Mouse (Mus musculus): ENCODE results near the gene Fam89a. TPM values are rescaled to one million over a fixed set of nuclear protein-coding genes. Genes with fewer than 3 reads are reported as not detected.

Fam89a gene
- total RNA-seq (2014; rRNA removed; ENCODE audit: low replicate concordance), result not detected in 2 replicates
- polyA plus RNA-seq (2015; fragmentation: Nextera tagmentation; extraction: Ambion mirVana), result 0.89 and 1.1 TPM in 2 replicates

DNA sequence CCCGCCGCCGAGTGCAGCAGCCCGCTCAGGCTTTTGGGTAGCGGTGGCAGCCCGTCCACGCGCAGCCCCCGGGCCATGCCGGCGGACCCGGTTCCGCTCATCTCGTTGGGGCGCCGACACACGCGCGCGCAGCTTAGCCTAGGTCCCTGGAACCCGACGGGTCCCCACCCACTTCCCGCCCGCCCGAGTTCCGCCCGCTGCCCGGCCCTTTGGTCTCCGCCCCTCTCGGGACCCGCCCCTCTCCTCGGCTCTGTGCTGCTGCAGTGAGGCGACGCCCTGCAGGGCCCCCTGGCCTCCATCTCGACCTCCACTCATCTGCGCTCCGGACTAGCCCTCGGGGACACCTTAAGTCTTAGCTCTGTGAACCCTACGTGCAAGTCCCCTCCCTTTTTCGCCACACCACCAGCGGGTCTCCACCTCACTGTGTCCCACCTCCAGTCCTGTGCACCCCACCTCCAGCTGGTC, at the start of gene Fam89a:
TSS of gene Fam89a (minus strand) at position 124 of the 465 bp plus-strand sequence.
- Histone ChIP-seq H3K9ac (replicated peaks; ENCODE audit: low read depth, low read length) (peak within 1 kb of the TSS; percentile 33; the same call in 1 of the 2 replicates), H3K4me1 (ENCODE audit: control insufficient read depth, insufficient read depth) (no peaks in the 10 kb centered on the region), H3K9me3 (replicated peaks; ENCODE audit: control insufficient read depth, low read length) (no peaks in the 10 kb centered on the region), H3K27ac (ENCODE audit: low read depth) (no peak within 1 kb of the TSS), H3K4me3 (ENCODE audit: low read depth, low read length) (peak within 1 kb of the TSS; percentile 71), H3K4me2 (ENCODE audit: low read depth, low read length) (peak within 1 kb of the TSS; percentile 96), H3K36me3 (replicated peaks; ENCODE audit: control insufficient read depth, insufficient read depth, low read length) (no peaks in the 10 kb centered on the region), H3K27me3 (ENCODE audit: control insufficient read depth, insufficient read depth, low read length) (peaks cover 35% of the 10 kb centered on the region)
- ATAC-seq (ENCODE audit: insufficient read depth, low read depth) (peak; percentile 49), DNase-seq (ENCODE audit: low spot score) (peak; percentile 17)
- no peak for TF ChIP-seq EP300 (IDR thresholded peaks at IDR 0.05; ENCODE audit: low read depth)
- no peak for TF ChIP-seq CTCF (IDR thresholded peaks at IDR 0.05; ENCODE audit: low read depth)
- WGBS, result under 1% methylated on average over 37 of the region's 41 CpGs

GRCm38 (mm10) chr8:124800542-124800941, 48.9 kb upstream of the Fam89a start:
- no peak overlapping the region for H3K4me2 ChIP-seq (ENCODE audit: low read depth, low read length)
- H3K27me3 ChIP-seq (ENCODE audit: control insufficient read depth, insufficient read depth, low read length), result peaks cover 23% of the 10 kb centered on the region

DNA sequence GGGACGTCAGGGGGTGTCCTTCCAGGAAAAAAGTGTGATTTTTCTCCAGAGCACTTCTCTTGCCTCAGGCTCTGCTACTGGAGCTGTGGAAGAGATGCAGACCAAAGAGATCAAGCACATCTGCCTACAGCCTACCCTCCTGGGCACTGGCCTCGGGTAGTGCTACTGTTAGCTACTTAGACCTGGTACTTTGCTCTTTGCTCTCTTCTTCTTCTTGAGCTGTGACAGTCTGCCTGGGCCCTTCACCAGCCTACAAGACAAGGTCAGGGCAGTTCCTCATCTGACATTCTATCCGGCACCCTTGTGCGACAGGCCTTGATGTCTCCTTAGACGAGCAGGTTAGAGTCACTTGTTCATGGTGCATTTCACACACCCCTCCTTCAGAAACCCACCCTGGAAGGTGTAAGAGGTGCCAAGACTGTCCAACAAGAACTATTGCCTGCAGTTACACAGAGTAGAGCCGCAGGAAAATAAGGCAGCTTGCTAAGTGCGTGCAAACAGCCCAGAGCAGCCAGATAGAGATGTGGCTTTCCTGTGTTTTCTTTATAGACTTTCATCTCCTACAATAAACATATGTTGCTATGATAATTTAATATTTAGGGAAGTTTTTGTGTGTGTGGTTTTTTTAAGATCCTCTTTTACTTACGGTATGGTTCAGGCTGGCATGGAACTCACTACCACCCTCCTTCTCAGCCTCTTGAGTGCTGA, 44.3 kb upstream of the Fam89a start:
- Histone ChIP-seq H3K27ac (ENCODE audit: low read depth) (no peak overlapping the region), H3K27me3 (ENCODE audit: control insufficient read depth, insufficient read depth, low read length) (peaks cover 57% of the 10 kb centered on the region), H3K4me1 (ENCODE audit: control insufficient read depth, insufficient read depth) (peaks cover 21% of the 10 kb centered on the region), H3K36me3 (replicated peaks; ENCODE audit: control insufficient read depth, insufficient read depth, low read length) (no peaks in the 10 kb centered on the region), H3K4me2 (ENCODE audit: low read depth, low read length) (no peak overlapping the region), H3K9me3 (replicated peaks; ENCODE audit: control insufficient read depth, low read length) (no peaks in the 10 kb centered on the region), H3K9ac (replicated peaks; ENCODE audit: low read depth, low read length) (no peak overlapping the region), H3K4me3 (ENCODE audit: low read depth, low read length) (no peak overlapping the region)
- ATAC-seq (ENCODE audit: insufficient read depth, low read depth), result no peak
- TF ChIP-seq EP300 (IDR thresholded peaks at IDR 0.05; ENCODE audit: low read depth), result no peak
- no peak for TF ChIP-seq CTCF (IDR thresholded peaks at IDR 0.05; ENCODE audit: low read depth)
- DNase-seq (ENCODE audit: low spot score), result no peak
- 74% methylated on average over 8 of the region's 8 CpGs for WGBS

More at GRCm38 (mm10) chr8:124800542-124800941, 48.9 kb upstream of the Fam89a start:
- ATAC-seq (ENCODE audit: insufficient read depth, low read depth) (no peak), DNase-seq (ENCODE audit: low spot score) (no peak)
- H3K27ac ChIP-seq (ENCODE audit: low read depth), result no peak overlapping the region
- H3K9ac ChIP-seq (replicated peaks; ENCODE audit: low read depth, low read length), result no peak overlapping the region
- 32% methylated on average over 11 of the region's 11 CpGs for WGBS
- H3K4me1 ChIP-seq (ENCODE audit: control insufficient read depth, insufficient read depth), result no peaks in the 10 kb centered on the region
- TF ChIP-seq EP300 (IDR thresholded peaks at IDR 0.05; ENCODE audit: low read depth), result no peak
- TF ChIP-seq CTCF (IDR thresholded peaks at IDR 0.05; ENCODE audit: low read depth), result no peak
- no peaks in the 10 kb centered on the region for H3K36me3 ChIP-seq (replicated peaks; ENCODE audit: control insufficient read depth, insufficient read depth, low read length)
- no peak overlapping the region for H3K4me3 ChIP-seq (ENCODE audit: low read depth, low read length)
- H3K9me3 ChIP-seq (replicated peaks; ENCODE audit: control insufficient read depth, low read length), result no peaks in the 10 kb centered on the region

- Histone ChIP-seq H3K9ac (replicated peaks; ENCODE audit: low read depth, low read length) (no peak overlapping the region), H3K36me3 (replicated peaks; ENCODE audit: control insufficient read depth, insufficient read depth, low read length) (no peaks in the 10 kb centered on the region), H3K4me2 (ENCODE audit: low read depth, low read length) (peak overlapping the region; percentile 97), H3K27me3 (ENCODE audit: control insufficient read depth, insufficient read depth, low read length) (peaks cover 59% of the 10 kb centered on the region), H3K27ac (ENCODE audit: low read depth) (no peak overlapping the region), H3K4me3 (ENCODE audit: low read depth, low read length) (peak overlapping the region; percentile 59), H3K9me3 (replicated peaks; ENCODE audit: control insufficient read depth, low read length) (no peaks in the 10 kb centered on the region), H3K4me1 (ENCODE audit: control insufficient read depth, insufficient read depth) (peaks cover 21% of the 10 kb centered on the region)
- WGBS, result 0% methylated on average over 25 of the region's 25 CpGs
- TF ChIP-seq EP300 (IDR thresholded peaks at IDR 0.05; ENCODE audit: low read depth) (no peak), CTCF (IDR thresholded peaks at IDR 0.05; ENCODE audit: low read depth) (peak; percentile 38)
- ATAC-seq (ENCODE audit: insufficient read depth, low read depth) (0 out of 2 replicates have a peak, but pooled peaks have one; percentile 3), DNase-seq (ENCODE audit: low spot score) (no peak)
Measured at GRCm38 (mm10) chr8:124794486-124794780, 42.8 kb upstream of the Fam89a start.

DNA sequence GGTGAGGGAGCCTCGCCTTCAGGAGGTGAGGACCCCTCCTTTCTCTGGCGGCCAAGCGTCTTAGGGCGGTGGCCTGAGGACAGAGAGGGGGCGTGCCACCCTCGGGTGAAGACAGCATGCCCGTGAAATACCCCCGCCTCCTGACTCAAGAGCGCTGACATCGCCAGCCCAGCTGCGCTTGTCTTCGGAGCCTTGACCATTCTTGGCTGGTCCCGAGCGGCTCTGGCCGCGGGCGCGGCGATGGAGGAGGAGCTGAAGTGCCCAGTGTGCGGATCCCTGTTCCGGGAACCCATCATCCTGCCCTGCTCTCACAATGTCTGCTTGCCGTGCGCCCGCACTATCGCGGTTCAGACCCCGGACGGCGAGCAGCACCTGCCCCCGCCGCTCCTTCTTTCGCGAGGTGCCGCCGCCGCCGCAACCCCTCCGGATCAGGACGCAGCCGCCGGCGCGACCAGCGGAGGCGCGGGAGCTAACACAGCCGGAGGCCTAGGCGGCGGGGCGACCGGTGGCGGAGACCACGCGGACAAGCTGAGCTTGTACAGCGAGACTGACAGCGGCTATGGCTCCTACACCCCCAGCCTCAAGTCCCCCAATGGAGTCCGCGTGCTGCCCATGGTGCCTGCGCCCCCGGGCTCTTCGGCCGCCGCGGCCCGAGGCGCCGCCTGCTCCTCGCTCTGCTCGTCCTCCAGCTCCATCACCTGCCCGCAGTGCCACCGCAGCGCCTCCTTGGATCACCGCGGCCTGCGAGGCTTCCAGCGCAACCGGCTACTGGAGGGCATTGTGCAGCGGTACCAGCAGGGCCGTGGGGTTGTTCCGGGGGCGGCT, 42.2 kb upstream of the Fam89a start:
- Histone ChIP-seq H3K9ac (replicated peaks; ENCODE audit: low read depth, low read length) (no peak overlapping the region), H3K4me2 (ENCODE audit: low read depth, low read length) (peak overlapping the region; percentile 97), H3K9me3 (replicated peaks; ENCODE audit: control insufficient read depth, low read length) (no peaks in the 10 kb centered on the region), H3K4me1 (ENCODE audit: control insufficient read depth, insufficient read depth) (peaks cover 21% of the 10 kb centered on the region), H3K27me3 (ENCODE audit: control insufficient read depth, insufficient read depth, low read length) (peaks cover 60% of the 10 kb centered on the region), H3K36me3 (replicated peaks; ENCODE audit: control insufficient read depth, insufficient read depth, low read length) (no peaks in the 10 kb centered on the region), H3K4me3 (ENCODE audit: low read depth, low read length) (peak overlapping the region; percentile 59), H3K27ac (ENCODE audit: low read depth) (no peak overlapping the region)
- DNase-seq (ENCODE audit: low spot score) (no peak), ATAC-seq (ENCODE audit: insufficient read depth, low read depth) (peak; percentile 3; the same call in 1 of the 2 replicates)
- no peak; the same call in 1 of the 2 replicates for TF ChIP-seq CTCF (IDR thresholded peaks at IDR 0.05; ENCODE audit: low read depth)
- TF ChIP-seq EP300 (IDR thresholded peaks at IDR 0.05; ENCODE audit: low read depth), result no peak
- WGBS, result under 1% methylated on average over 69 of the region's 81 CpGs
